Mouse (Mus musculus) cerebellum, adult 8-10 months (tissue): ENCODE data around the gene Sun5.

Experiments used
- DNase-seq: peaks from one replicate; pipeline ENCODE4 v3.0.0; 2022

The Sun5 gene

GRCm38 (mm10) chr2:153808841-153809240 lies 62.0 kb downstream of the Sun5 start:
- no peak for DNase-seq

DNA sequence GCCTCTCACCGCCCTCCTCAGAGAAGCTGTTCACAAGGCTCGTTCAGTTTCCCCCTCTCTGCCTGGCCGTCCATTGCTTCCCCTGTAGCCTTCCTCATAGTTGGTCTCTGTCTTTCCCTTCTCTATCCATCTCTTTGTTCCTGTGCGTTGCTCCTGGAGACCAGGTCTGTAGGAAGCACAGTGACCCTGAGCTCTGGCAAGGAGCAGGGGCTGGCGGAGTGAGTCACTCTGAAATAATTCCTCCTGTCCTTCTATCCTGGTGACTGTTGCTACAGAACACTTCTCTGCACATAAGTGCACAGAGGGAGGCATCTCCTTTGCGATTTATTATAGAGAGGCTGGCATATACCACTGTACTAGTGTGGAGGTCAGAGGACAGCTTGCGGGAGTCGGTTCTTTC lies 62.7 kb downstream of the Sun5 start:
- no peak for DNase-seq

DNA sequence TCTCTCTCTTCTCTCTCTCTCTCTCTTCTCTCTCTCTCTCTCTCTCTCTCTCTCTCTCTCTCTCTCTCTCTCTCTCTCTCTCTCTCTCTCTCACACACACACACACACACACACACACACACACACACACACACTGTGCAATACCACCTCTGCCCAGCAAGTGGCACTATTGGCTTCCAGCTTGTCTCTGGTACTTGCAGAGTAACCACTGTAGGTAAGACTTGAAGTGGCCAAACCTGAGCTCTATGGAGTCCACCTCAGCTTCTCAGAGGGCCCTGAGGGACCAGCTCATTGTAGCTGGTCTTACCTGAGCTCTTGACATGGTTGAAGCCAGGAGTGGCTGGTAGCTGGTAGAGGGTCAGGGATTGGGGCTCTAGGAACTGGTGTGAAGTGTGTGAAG lies 63.4 kb downstream of the Sun5 start:
- DNase-seq = peak; percentile 79
